Mouse (Mus musculus): ENCODE data around the gene St6galnac3. TPM values are rescaled to one million over a fixed set of nuclear protein-coding genes. Genes with fewer than 3 reads are reported as not detected.

St6galnac3 gene
- polyA plus RNA-seq, 1 experiment from 2014 or later, result 34.1 TPM

- H3K9me3 ChIP-seq (ENCODE audit: low read depth, low read length), result no peaks in the 10 kb centered on the region
- no peaks in the 10 kb centered on the region for H3K4me1 ChIP-seq (ENCODE audit: insufficient read depth)
- H3K4me2 ChIP-seq, result no peak overlapping the region
- H3K27me3 ChIP-seq (ENCODE audit: insufficient read depth, low read length), result no peaks in the 10 kb centered on the region
- H3K9ac ChIP-seq, result no peak overlapping the region
- WGBS, result 75% methylated on average over 7 of the region's 7 CpGs
- TF ChIP-seq CTCF (IDR thresholded peaks at IDR 0.05; ENCODE audit: low read depth), result no peak
- no peak for ATAC-seq (ENCODE audit: insufficient read depth)
- H3K36me3 ChIP-seq (ENCODE audit: insufficient read depth), result no peaks in the 10 kb centered on the region
- DNase-seq, result no peak
- no peak overlapping the region for H3K27ac ChIP-seq (ENCODE audit: low read depth)
- no peak overlapping the region for H3K4me3 ChIP-seq (ENCODE audit: low read depth, low read length)
These were observed 531.9 kb downstream of the St6galnac3 start for GRCm38 (mm10) chr3:153193025-153193424.

- Histone ChIP-seq H3K9me3 (ENCODE audit: low read depth, low read length) (no peaks in the 10 kb centered on the region), H3K4me2 (no peak overlapping the region), H3K9ac (no peak overlapping the region), H3K4me3 (ENCODE audit: low read depth, low read length) (no peak overlapping the region), H3K27ac (ENCODE audit: low read depth) (no peak overlapping the region), H3K4me1 (ENCODE audit: insufficient read depth) (no peaks in the 10 kb centered on the region), H3K36me3 (ENCODE audit: insufficient read depth) (no peaks in the 10 kb centered on the region), H3K27me3 (ENCODE audit: insufficient read depth, low read length) (no peaks in the 10 kb centered on the region)
- TF ChIP-seq CTCF (IDR thresholded peaks at IDR 0.05; ENCODE audit: low read depth), result no peak
- WGBS, result 56% methylated on average over 2 of the region's 2 CpGs
- no peak for DNase-seq
- no peak for ATAC-seq (ENCODE audit: insufficient read depth)
These were observed 534.2 kb downstream of the St6galnac3 start for GRCm38 (mm10) chr3:153190742-153191141.

- H3K9me3 ChIP-seq (ENCODE audit: low read depth, low read length), result no peaks in the 10 kb centered on the region
- no peak overlapping the region for H3K4me2 ChIP-seq
- WGBS, result 87% methylated on average over 6 of the region's 6 CpGs
- no peak overlapping the region for H3K4me3 ChIP-seq (ENCODE audit: low read depth, low read length)
- H3K9ac ChIP-seq, result no peak overlapping the region
- no peaks in the 10 kb centered on the region for H3K36me3 ChIP-seq (ENCODE audit: insufficient read depth)
- no peak for TF ChIP-seq CTCF (IDR thresholded peaks at IDR 0.05; ENCODE audit: low read depth)
- no peak for ATAC-seq (ENCODE audit: insufficient read depth)
- DNase-seq, result no peak
- H3K4me1 ChIP-seq (ENCODE audit: insufficient read depth), result no peaks in the 10 kb centered on the region
- no peak overlapping the region for H3K27ac ChIP-seq (ENCODE audit: low read depth)
- no peaks in the 10 kb centered on the region for H3K27me3 ChIP-seq (ENCODE audit: insufficient read depth, low read length)
These were observed 535.1 kb downstream of the St6galnac3 start for GRCm38 (mm10) chr3:153189685-153190467.

GRCm38 (mm10) chr3:153188224-153188623 is 536.8 kb downstream of the St6galnac3 start:
- Histone ChIP-seq H3K9ac (no peak overlapping the region), H3K4me1 (ENCODE audit: insufficient read depth) (no peaks in the 10 kb centered on the region), H3K4me2 (no peak overlapping the region), H3K27ac (ENCODE audit: low read depth) (no peak overlapping the region), H3K4me3 (ENCODE audit: low read depth, low read length) (no peak overlapping the region), H3K27me3 (ENCODE audit: insufficient read depth, low read length) (no peaks in the 10 kb centered on the region), H3K36me3 (ENCODE audit: insufficient read depth) (no peaks in the 10 kb centered on the region), H3K9me3 (ENCODE audit: low read depth, low read length) (no peaks in the 10 kb centered on the region)
- DNase-seq (no peak), ATAC-seq (ENCODE audit: insufficient read depth) (no peak)
- WGBS, result 64% methylated on average over 2 of the region's 2 CpGs
- no peak for TF ChIP-seq CTCF (IDR thresholded peaks at IDR 0.05; ENCODE audit: low read depth)

GRCm38 (mm10) chr3:153185117-153185516 is 539.9 kb downstream of the St6galnac3 start:
- no peak overlapping the region for H3K9ac ChIP-seq
- WGBS, result 63% methylated on average over 3 of the region's 3 CpGs
- H3K27ac ChIP-seq (ENCODE audit: low read depth), result no peak overlapping the region
- H3K4me2 ChIP-seq, result no peak overlapping the region
- no peak overlapping the region for H3K4me3 ChIP-seq (ENCODE audit: low read depth, low read length)
- TF ChIP-seq CTCF (IDR thresholded peaks at IDR 0.05; ENCODE audit: low read depth), result no peak
- no peaks in the 10 kb centered on the region for H3K27me3 ChIP-seq (ENCODE audit: insufficient read depth, low read length)
- ATAC-seq (ENCODE audit: insufficient read depth) (no peak), DNase-seq (no peak)
- H3K4me1 ChIP-seq (ENCODE audit: insufficient read depth), result no peaks in the 10 kb centered on the region
- no peaks in the 10 kb centered on the region for H3K9me3 ChIP-seq (ENCODE audit: low read depth, low read length)
- no peaks in the 10 kb centered on the region for H3K36me3 ChIP-seq (ENCODE audit: insufficient read depth)

GRCm38 (mm10) chr3:153181242-153181641 is 543.7 kb downstream of the St6galnac3 start:
- no peaks in the 10 kb centered on the region for H3K36me3 ChIP-seq (ENCODE audit: insufficient read depth)
- H3K4me1 ChIP-seq (ENCODE audit: insufficient read depth), result no peaks in the 10 kb centered on the region
- H3K27ac ChIP-seq (ENCODE audit: low read depth), result no peak overlapping the region
- no peak overlapping the region for H3K9ac ChIP-seq
- H3K27me3 ChIP-seq (ENCODE audit: insufficient read depth, low read length), result no peaks in the 10 kb centered on the region
- H3K4me2 ChIP-seq, result no peak overlapping the region
- no peaks in the 10 kb centered on the region for H3K9me3 ChIP-seq (ENCODE audit: low read depth, low read length)
- TF ChIP-seq CTCF (IDR thresholded peaks at IDR 0.05; ENCODE audit: low read depth), result no peak
- no peak overlapping the region for H3K4me3 ChIP-seq (ENCODE audit: low read depth, low read length)
- ATAC-seq (ENCODE audit: insufficient read depth) (no peak), DNase-seq (no peak)
- WGBS, result 52% methylated on average over 6 of the region's 6 CpGs

- ATAC-seq (ENCODE audit: insufficient read depth), result no peak
- no peak for TF ChIP-seq CTCF (IDR thresholded peaks at IDR 0.05; ENCODE audit: low read depth)
These were observed 548.2 kb downstream of the St6galnac3 start for GRCm38 (mm10) chr3:153176749-153177148.

More at GRCm38 (mm10) chr3:153176749-153177148, 548.2 kb downstream of the St6galnac3 start:
- no peak overlapping the region for H3K9ac ChIP-seq
- no peaks in the 10 kb centered on the region for H3K4me1 ChIP-seq (ENCODE audit: insufficient read depth)
- H3K27me3 ChIP-seq (ENCODE audit: insufficient read depth, low read length), result no peaks in the 10 kb centered on the region
- no peak overlapping the region for H3K27ac ChIP-seq (ENCODE audit: low read depth)
- H3K36me3 ChIP-seq (ENCODE audit: insufficient read depth), result no peaks in the 10 kb centered on the region
- H3K4me2 ChIP-seq, result no peak overlapping the region
- H3K4me3 ChIP-seq (ENCODE audit: low read depth, low read length), result no peak overlapping the region
- no peak for DNase-seq
- no peaks in the 10 kb centered on the region for H3K9me3 ChIP-seq (ENCODE audit: low read depth, low read length)
- whole genome bisulfite sequencing, result 82% methylated on average over 4 of the region's 4 CpGs
